Mouse (Mus musculus) lung, adult 2 months (tissue): ENCODE measurements at regions not wholly inside any gene's neighbourhood (a gene's known extent, or its start where the extent isn't known, plus 50 kb on each side); places are given as distances from the start of the nearest gene placed in this dataset.
"Not testable (repeated sequence)": the region's sequence is repeated elsewhere in the genome, so short reads cannot be mapped to it uniquely, and the experiment has no call there.

ENCODE experiments used
- CTCF ChIP-seq: fragments of 200-500 bp; IDR thresholded peaks from 2 replicates; pipeline ENCODE4 v1.5.1; 2011; ENCODE audit warnings: mild to moderate bottlenecking, low read length, control low read depth; ENCODE audit not compliant: insufficient read depth
- POLR2A ChIP-seq: fragments of 200-500 bp; IDR thresholded peaks from 2 replicates; pipeline ENCODE4 v1.6.1; 2011; ENCODE audit warnings: low read depth, mild to moderate bottlenecking, control low read depth, low read length, borderline replicate concordance; ENCODE audit errors: extremely low read depth

- not testable (repeated sequence) for TF ChIP-seq CTCF, POLR2A
These were observed 85.3 kb upstream of the Zfp637 start for GRCm38 (mm10) chr6:117755682-117756081.
